Mouse (Mus musculus) embryonic facial prominence, embryonic 14.5 days (tissue): ENCODE measurements around the gene Sprtn. TPM values are rescaled to one million over a fixed set of nuclear protein-coding genes. Genes with fewer than 3 reads are reported as not detected.

Experiments used
- ATAC-seq: fragments of 200-750 bp; cut with Nextera tagmentation; 2 replicates; pipeline ENCODE4 v1.8.0; 2017; ENCODE audit warnings: low read depth, moderate number of reproducible peaks, moderate TSS enrichment
- DNase-seq: peaks from one replicate; pipeline ENCODE4 v3.0.0-alpha.2; 2015; ENCODE audit warnings: low spot score
- H3K27ac ChIP-seq: fragments of 300-500 bp; sonication (generic); replicated peaks from 2 replicates; pipeline ENCODE4 v1.5.1; 2014; ENCODE audit warnings: low read depth, mild to moderate bottlenecking, low read length, moderate library complexity
- H3K27me3 ChIP-seq: fragments of 300-500 bp; sonication (generic); replicated peaks from 2 replicates; pipeline ENCODE4 v1.6.1; 2014; ENCODE audit warnings: low read length; ENCODE audit not compliant: control insufficient read depth, insufficient read depth
- H3K36me3 ChIP-seq: fragments of 300-500 bp; sonication (generic); 2 replicates; pipeline ENCODE4 v1.6.1; 2014; ENCODE audit warnings: low read length, mixed read lengths; ENCODE audit not compliant: control insufficient read depth, insufficient read depth
- H3K4me1 ChIP-seq: fragments of 300-500 bp; sonication (generic); 2 replicates; pipeline ENCODE4 v1.6.1; 2014; ENCODE audit warnings: antibody characterized with exemption, low read length; ENCODE audit not compliant: control insufficient read depth, insufficient read depth
- H3K4me2 ChIP-seq: fragments of 300-500 bp; sonication (generic); 2 replicates; pipeline ENCODE4 v1.6.1; 2014; ENCODE audit warnings: low read depth, mild to moderate bottlenecking, low read length, moderate library complexity, mixed read lengths
- H3K4me3 ChIP-seq: fragments of 300-500 bp; sonication (generic); 2 replicates; pipeline ENCODE4 v1.5.1; 2014; ENCODE audit warnings: low read depth, mild to moderate bottlenecking, low read length
- H3K9ac ChIP-seq: fragments of 300-500 bp; sonication (generic); 2 replicates; pipeline ENCODE4 v1.6.1; 2014; ENCODE audit warnings: low read depth, mild to moderate bottlenecking, low read length, moderate library complexity, mixed read lengths
- H3K9me3 ChIP-seq: fragments of 300-500 bp; sonication (generic); 2 replicates; pipeline ENCODE4 v1.6.1; 2016; ENCODE audit warnings: low read length; ENCODE audit not compliant: control insufficient read depth
- WGBS: fragments of 180-500 bp; shearing (Covaris S2); extraction: QIAGEN DNeasy Blood & Tissue Kit; methylation state at CpG from one replicate; pipeline ENCODE4 v1.1.7; 2014; 5-methylcytosine and 5-hydroxymethylcytosine counted together
- polyA plus RNA-seq: library from polyadenylated mRNA; unstranded; fragments of >200 nt; fragmentation: Nextera tagmentation; extraction: Ambion mirVana; gene quantifications from 2 replicates; pipeline ENCODE4 v1.2.1, GENCODE M21; 2014

Gene Sprtn
- polyA plus RNA-seq, 1 experiment from 2014 or later, result 9.8 TPM

GRCm38 (mm10) chr8:124947865-124948732, 50.4 kb downstream of the Sprtn start:
- ATAC-seq, result peak; percentile 4; the same call in 1 of the 2 replicates
- Histone ChIP-seq H3K4me2 (peak overlapping the region; percentile 91), H3K27me3 (no peaks in the 10 kb centered on the region), H3K9ac (peak overlapping the region; percentile 91), H3K27ac (peak overlapping the region; percentile 96), H3K4me1 (peaks cover 20% of the 10 kb centered on the region), H3K9me3 (no peaks in the 10 kb centered on the region), H3K4me3 (peak overlapping the region; percentile 80), H3K36me3 (no peaks in the 10 kb centered on the region)
- peak; percentile 56 for DNase-seq
- under 1% methylated on average over 36 of the region's 67 CpGs for WGBS

- WGBS, result 0% methylated on average over 4 of the region's 62 CpGs
- H3K4me1 ChIP-seq, result peaks cover 20% of the 10 kb centered on the region
- no peaks in the 10 kb centered on the region for H3K9me3 ChIP-seq
- peak overlapping the region; percentile 91 for H3K9ac ChIP-seq
- H3K27ac ChIP-seq, result peak overlapping the region; percentile 96
- peak overlapping the region; percentile 91 for H3K4me2 ChIP-seq
- ATAC-seq, result peak; percentile 31
- H3K27me3 ChIP-seq, result no peaks in the 10 kb centered on the region
- no peaks in the 10 kb centered on the region for H3K36me3 ChIP-seq
- peak overlapping the region; percentile 80 for H3K4me3 ChIP-seq
- peak; percentile 51 for DNase-seq
Measured at GRCm38 (mm10) chr8:124948733-124949111, 51.0 kb downstream of the Sprtn start.

GRCm38 (mm10) chr8:124949209-124950068, 51.8 kb downstream of the Sprtn start, which contains the start of gene Egln1:
Gene Egln1 (minus strand): TSS chr8:124949324.
- ATAC-seq, result peak; percentile 89

GRCm38 (mm10) chr8:124950069-124950456, 52.4 kb downstream of the Sprtn start:
- no peaks in the 10 kb centered on the region for H3K36me3 ChIP-seq
- H3K4me3 ChIP-seq, result peak overlapping the region; percentile 80
- peak overlapping the region; percentile 91 for H3K9ac ChIP-seq
- no peaks in the 10 kb centered on the region for H3K27me3 ChIP-seq
- ATAC-seq, result no peak
- H3K9me3 ChIP-seq, result no peaks in the 10 kb centered on the region
- WGBS, result 28% methylated on average over 10 of the region's 10 CpGs
- peak overlapping the region; percentile 91 for H3K4me2 ChIP-seq
- peak overlapping the region; percentile 96 for H3K27ac ChIP-seq
- peak; percentile 10 for DNase-seq
- peaks cover 20% of the 10 kb centered on the region; the same call in 1 of the 2 replicates for H3K4me1 ChIP-seq

More at GRCm38 (mm10) chr8:124949209-124950068, 51.8 kb downstream of the Sprtn start, which contains the start of gene Egln1:
- H3K4me3 ChIP-seq, result peak within 1 kb of the TSS; percentile 80
- peak within 1 kb of the TSS; percentile 91 for H3K9ac ChIP-seq
- DNase-seq, result peak; percentile 91
- H3K27ac ChIP-seq, result peak within 1 kb of the TSS; percentile 96
- peak within 1 kb of the TSS; percentile 91 for H3K4me2 ChIP-seq
- H3K27me3 ChIP-seq, result no peaks in the 10 kb centered on the region
- 0% methylated on average over 28 of the region's 98 CpGs for WGBS
- H3K36me3 ChIP-seq, result no peaks in the 10 kb centered on the region
- H3K4me1 ChIP-seq, result peaks cover 20% of the 10 kb centered on the region
- no peaks in the 10 kb centered on the region for H3K9me3 ChIP-seq

GRCm38 (mm10) chr8:124950865-124951264, 53.2 kb downstream of the Sprtn start:
- DNase-seq (no peak), ATAC-seq (no peak)
- no peaks in the 10 kb centered on the region for H3K27me3 ChIP-seq
- H3K4me1 ChIP-seq, result peaks cover 20% of the 10 kb centered on the region; the same call in 1 of the 2 replicates
- peak overlapping the region; percentile 80 for H3K4me3 ChIP-seq
- H3K9me3 ChIP-seq, result no peaks in the 10 kb centered on the region
- H3K4me2 ChIP-seq, result peak overlapping the region; percentile 91
- H3K36me3 ChIP-seq, result no peaks in the 10 kb centered on the region
- H3K9ac ChIP-seq, result 0 out of 2 replicates have a peak overlapping the region, but pooled peaks have one; percentile 91
- 40% methylated on average over 2 of the region's 2 CpGs for whole genome bisulfite sequencing
- no peak overlapping the region for H3K27ac ChIP-seq

- peak; percentile 20 for DNase-seq
- Histone ChIP-seq H3K27me3 (no peaks in the 10 kb centered on the region), H3K9ac (no peak overlapping the region), H3K27ac (no peak overlapping the region), H3K4me1 (peaks cover 10% of the 10 kb centered on the region; the same call in 1 of the 2 replicates), H3K4me3 (no peak overlapping the region), H3K4me2 (no peak overlapping the region), H3K36me3 (no peaks in the 10 kb centered on the region), H3K9me3 (no peaks in the 10 kb centered on the region)
- ATAC-seq, result no peak
- WGBS, result 76% methylated on average over 7 of the region's 7 CpGs
Measured at GRCm38 (mm10) chr8:124953188-124953587, 55.5 kb downstream of the Sprtn start.

GRCm38 (mm10) chr8:124954572-124955082, 56.9 kb downstream of the Sprtn start:
- no peaks in the 10 kb centered on the region for H3K36me3 ChIP-seq
- no peak overlapping the region for H3K4me3 ChIP-seq
- H3K4me2 ChIP-seq, result no peak overlapping the region
- no peaks in the 10 kb centered on the region for H3K9me3 ChIP-seq
- H3K27ac ChIP-seq, result no peak overlapping the region
- ATAC-seq (no peak), DNase-seq (no peak)
- no peaks in the 10 kb centered on the region for H3K27me3 ChIP-seq
- peaks cover 12% of the 10 kb centered on the region; the same call in 1 of the 2 replicates for H3K4me1 ChIP-seq
- H3K9ac ChIP-seq, result peak overlapping the region; percentile 0; the same call in 1 of the 2 replicates
- 72% methylated on average over 8 of the region's 8 CpGs for WGBS
